Mouse (Mus musculus) G1E (cell line): ENCODE measurements around the gene Sik3.

ENCODE experiments used
- CTCF ChIP-seq: IDR thresholded peaks from 2 replicates; pipeline ENCODE4 v1.5.1; 2012; ENCODE audit warnings: low read depth, low read length, inconsistent platforms, mixed read lengths
- GATA1 ChIP-seq: IDR thresholded peaks from 2 replicates; pipeline ENCODE4 v1.6.1; 2012; ENCODE audit warnings: borderline replicate concordance, low read length, inconsistent platforms, mixed read lengths
- GATA2 ChIP-seq: IDR thresholded peaks from 2 replicates; pipeline ENCODE4 v1.6.1; 2012; ENCODE audit warnings: low read depth, low read length, inconsistent platforms, borderline replicate concordance
- POLR2AphosphoS5 ChIP-seq: IDR thresholded peaks from 2 replicates; pipeline ENCODE4 v1.6.1; 2012; ENCODE audit warnings: low read depth, low read length, inconsistent platforms; ENCODE audit not compliant: insufficient replicate concordance
- TAL1 ChIP-seq: conservative IDR thresholded peaks from 2 replicates; pipeline ENCODE4 v1.6.1; 2012; ENCODE audit warnings: low read depth, low read length, inconsistent platforms, mixed read lengths

DNA sequence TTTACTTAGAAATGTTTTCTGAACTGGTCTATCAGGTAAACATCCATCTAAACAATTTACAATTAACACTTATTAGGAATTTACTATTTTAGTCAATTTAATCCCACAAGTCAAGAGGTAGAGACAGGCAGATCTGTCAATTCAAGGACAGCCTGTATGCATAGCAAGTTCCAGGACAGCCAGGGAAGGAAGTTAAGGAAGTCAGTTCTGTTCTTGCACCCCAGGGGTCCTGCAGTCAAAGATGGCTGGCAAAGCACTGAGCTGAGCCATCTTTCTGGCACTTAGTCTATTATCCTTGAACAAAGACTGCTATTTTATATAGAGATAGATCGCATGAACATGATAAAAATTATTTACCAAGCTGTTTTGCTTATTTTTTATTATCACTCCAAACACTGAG, 32.0 kb upstream of the Sik3 start:
- TF ChIP-seq CTCF (no peak), TAL1 (no peak), GATA1 (no peak), POLR2AphosphoS5 (no peak), GATA2 (no peak)
